Mouse (Mus musculus): ENCODE measurements around the gene Ano9.

Ano9 gene

GRCm38 (mm10) chr7:141062525-141062924 lies 55.1 kb downstream of the Ano9 start:
- peak; percentile 89 for DNase-seq (ENCODE audit: low read depth, low spot score)

- no peak for DNase-seq (ENCODE audit: low read depth, low spot score)
These were observed 56.3 kb downstream of the Ano9 start for GRCm38 (mm10) chr7:141061269-141061692.

- peak; percentile 98 for DNase-seq (ENCODE audit: low read depth, low spot score)
These were observed 57.0 kb downstream of the Ano9 start, which contains the start of gene B4galnt4 for GRCm38 (mm10) chr7:141060426-141061242. TSS of gene B4galnt4 (plus strand) at chr7:141061104.

- peak; percentile 36 for DNase-seq (ENCODE audit: low read depth, low spot score)
These were observed 57.7 kb downstream of the Ano9 start for GRCm38 (mm10) chr7:141059929-141060328.

- peak; percentile 49 for DNase-seq (ENCODE audit: low read depth, low spot score)
These were observed 58.8 kb downstream of the Ano9 start for GRCm38 (mm10) chr7:141058601-141059341.

- DNase-seq (ENCODE audit: low read depth, low spot score), result no peak
These were observed 60.1 kb downstream of the Ano9 start for GRCm38 (mm10) chr7:141057541-141057940.

- DNase-seq (ENCODE audit: low read depth, low spot score), result no peak
These were observed 60.6 kb downstream of the Ano9 start for GRCm38 (mm10) chr7:141056976-141057375.

- no peak for DNase-seq (ENCODE audit: low read depth, low spot score)
These were observed 61.8 kb downstream of the Ano9 start for GRCm38 (mm10) chr7:141055785-141056184.

- no peak for DNase-seq (ENCODE audit: low read depth, low spot score)
These were observed 65.2 kb downstream of the Ano9 start for GRCm38 (mm10) chr7:141052421-141052820.

- DNase-seq (ENCODE audit: low read depth, low spot score), result no peak
These were observed 65.6 kb downstream of the Ano9 start for GRCm38 (mm10) chr7:141052016-141052415.
